Mouse (Mus musculus) liver, embryonic 12.5 days (tissue): ENCODE measurements around the gene Letmd1. TPM values are rescaled to one million over a fixed set of nuclear protein-coding genes. Genes with fewer than 3 reads are reported as not detected.
"Not testable (repeated sequence)": the region's sequence is repeated elsewhere in the genome, so short reads cannot be mapped to it uniquely, and the experiment has no call there.

Experiments used
- ATAC-seq: fragments of 200-750 bp; cut with Nextera tagmentation; 2 replicates; pipeline ENCODE4 v1.8.0; 2017; ENCODE audit warnings: moderate number of reproducible peaks, mild to moderate bottlenecking, moderate library complexity
- H3K27ac ChIP-seq: fragments of 300-500 bp; sonication (generic); 2 replicates; pipeline ENCODE4 v1.5.1; 2016; ENCODE audit warnings: mild to moderate bottlenecking
- H3K27me3 ChIP-seq: fragments of 300-500 bp; sonication (generic); replicated peaks from 2 replicates; pipeline ENCODE4 v1.6.1; 2016; ENCODE audit warnings: mild to moderate bottlenecking, moderate library complexity
- H3K36me3 ChIP-seq: fragments of 300-500 bp; sonication (generic); 2 replicates; pipeline ENCODE4 v1.6.1; 2016; ENCODE audit warnings: mild to moderate bottlenecking, moderate library complexity
- H3K4me1 ChIP-seq: fragments of 300-500 bp; sonication (generic); 2 replicates; pipeline ENCODE4 v1.6.1; 2016
- H3K4me2 ChIP-seq: fragments of 300-500 bp; sonication (generic); 2 replicates; pipeline ENCODE4 v1.6.1; 2016; ENCODE audit warnings: mild to moderate bottlenecking, moderate library complexity
- H3K4me3 ChIP-seq: fragments of 300-500 bp; sonication (generic); 2 replicates; pipeline ENCODE4 v1.5.1; 2016; ENCODE audit warnings: mild to moderate bottlenecking, moderate library complexity
- H3K9ac ChIP-seq: fragments of 300-500 bp; sonication (generic); 2 replicates; pipeline ENCODE4 v1.6.1; 2016; ENCODE audit warnings: mild to moderate bottlenecking, moderate library complexity
- H3K9me3 ChIP-seq: fragments of 300-500 bp; sonication (generic); replicated peaks from 2 replicates; pipeline ENCODE4 v1.6.1; 2016; ENCODE audit warnings: mild to moderate bottlenecking, moderate library complexity
- WGBS: fragments of 180-500 bp; shearing (Covaris S2); methylation state at CpG from one replicate; pipeline ENCODE4 v1.1.7; 2016; ENCODE audit not compliant: insufficient replicate concordance; 5-methylcytosine and 5-hydroxymethylcytosine counted together
- polyA plus RNA-seq: library from polyadenylated mRNA; unstranded; fragments of >200 nt; fragmentation: Nextera tagmentation; extraction: Ambion mirVana; gene quantifications from 2 replicates; pipeline ENCODE4 v1.2.1, GENCODE M21; 2016

Letmd1 gene
- polyA plus RNA-seq = 18.5 and 20.0 TPM in 2 replicates

DNA sequence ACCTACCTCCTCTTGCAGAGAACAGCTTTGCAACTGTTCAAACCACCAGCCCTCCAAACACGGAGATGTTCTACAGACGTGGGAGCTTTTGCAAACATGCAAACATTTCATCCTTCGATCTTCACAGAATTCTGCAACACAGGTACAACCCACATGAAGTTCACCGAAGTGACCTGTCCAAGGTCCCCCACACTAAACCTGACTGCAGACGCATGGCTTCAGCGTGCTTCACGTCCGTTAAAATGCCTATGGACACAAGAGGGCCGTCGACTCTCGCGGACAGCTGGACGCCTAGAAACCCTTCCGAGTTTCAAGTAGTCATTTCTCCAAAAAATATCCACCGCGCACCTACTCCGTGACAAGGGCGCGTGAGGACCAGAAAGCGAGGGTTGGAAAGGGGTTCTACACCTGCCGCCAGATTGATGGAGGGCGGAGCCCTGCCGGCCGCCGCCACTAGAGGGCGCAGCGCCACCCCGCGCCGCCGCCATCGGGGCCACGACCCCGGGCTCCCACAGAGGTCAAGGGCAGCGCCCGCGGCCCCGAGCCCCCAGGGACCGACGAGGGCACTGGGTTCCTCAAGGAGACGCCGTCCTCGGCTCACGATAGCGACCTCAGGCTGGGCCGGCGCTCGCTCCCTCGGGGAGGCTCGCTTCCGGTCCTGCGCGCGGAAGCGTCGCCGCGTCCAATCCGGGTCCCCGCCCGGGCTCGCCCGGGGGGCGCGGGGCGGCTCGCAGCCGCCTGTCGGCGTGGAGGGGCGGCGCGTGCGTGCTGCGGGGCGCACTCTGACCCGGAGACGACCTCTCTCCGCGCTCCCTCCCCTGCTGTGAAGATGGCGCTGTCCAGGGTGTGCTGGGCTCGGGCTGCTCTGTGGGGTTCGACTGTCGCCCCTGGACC is at the start of gene Letmd1:
Gene Letmd1, plus strand, starts transcription at position 729 of the 894 bp plus-strand sequence.
- peak; percentile 89 for ATAC-seq
- Histone ChIP-seq H3K4me3 (peak within 1 kb of the TSS; percentile 87), H3K27ac (peak within 1 kb of the TSS; percentile 83), H3K9me3 (no peaks in the 10 kb centered on the region), H3K9ac (peak within 1 kb of the TSS; percentile 81), H3K36me3 (peaks cover 28% of the 10 kb centered on the region), H3K27me3 (no peaks in the 10 kb centered on the region), H3K4me1 (peaks cover 29% of the 10 kb centered on the region), H3K4me2 (peak within 1 kb of the TSS; percentile 91)
- 1% methylated on average over 77 of the region's 84 CpGs for WGBS

DNA sequence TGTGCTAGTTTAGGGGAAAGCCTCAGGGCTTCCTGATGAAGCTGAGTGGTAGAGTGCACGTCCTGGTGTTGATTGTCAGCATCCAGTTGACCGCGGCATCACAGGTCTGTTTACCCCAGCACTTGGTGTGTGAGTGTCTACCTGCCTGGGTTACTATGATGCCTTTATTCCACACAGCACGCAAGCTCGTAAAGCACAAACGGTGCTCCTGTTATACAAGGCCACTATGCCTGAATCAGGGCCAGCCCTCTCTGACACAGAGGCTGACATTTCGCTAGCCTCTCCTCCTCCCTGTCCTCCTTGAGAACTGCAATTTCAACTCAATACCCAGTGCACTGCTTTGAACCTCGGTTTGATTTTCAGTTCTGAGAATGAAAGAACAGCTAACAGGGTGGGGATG is 49.5 kb upstream of the Letmd1 start:
- H3K27ac ChIP-seq = peak overlapping the region; percentile 99
- peak overlapping the region; percentile 97 for H3K4me3 ChIP-seq

DNA sequence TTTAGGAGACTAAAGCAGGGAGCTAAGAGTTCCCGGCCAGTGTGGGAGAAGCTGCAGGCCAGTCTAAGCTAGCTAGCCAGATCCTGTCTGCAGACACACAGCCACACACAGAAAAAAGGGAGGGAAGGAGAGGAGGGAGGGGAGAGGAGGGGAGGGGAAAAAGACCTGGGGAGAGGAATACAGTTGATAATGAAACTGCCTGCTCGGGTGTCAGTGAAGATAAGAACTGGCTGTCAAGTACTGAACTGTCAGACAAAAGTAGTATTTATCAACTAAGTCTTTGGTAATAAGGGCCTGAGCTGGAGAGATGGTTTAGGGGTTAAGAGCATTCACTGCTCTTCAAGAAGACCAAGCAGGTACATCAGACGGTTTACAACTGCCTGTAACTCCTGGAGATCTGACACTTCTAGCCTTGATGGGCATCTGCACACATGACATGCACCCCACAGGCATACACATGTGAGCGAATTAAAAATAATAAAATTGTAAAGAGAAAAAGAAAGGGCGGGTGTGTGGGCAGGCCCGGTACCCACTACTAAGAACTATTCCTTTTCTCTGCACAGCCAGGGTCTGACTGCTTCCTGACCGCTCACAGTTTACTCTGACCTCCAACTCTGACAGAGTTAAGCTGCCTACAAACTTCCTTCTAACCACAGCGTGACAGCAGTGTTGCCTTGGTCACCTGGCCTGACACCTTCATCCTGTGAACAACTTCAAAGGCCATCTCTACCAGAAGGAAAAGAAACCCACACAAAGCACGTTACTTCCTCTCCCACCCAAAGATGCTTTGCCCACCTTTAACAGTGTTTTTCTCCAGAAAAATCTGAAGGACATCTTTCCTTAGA is 48.7 kb upstream of the Letmd1 start:
- Histone ChIP-seq H3K9me3 (no peaks in the 10 kb centered on the region), H3K27me3 (peaks cover 15% of the 10 kb centered on the region), H3K36me3 (peaks cover 31% of the 10 kb centered on the region), H3K4me3 (peak overlapping the region; percentile 97), H3K9ac (peak overlapping the region; percentile 99), H3K4me1 (peaks cover 83% of the 10 kb centered on the region), H3K27ac (peak overlapping the region; percentile 99), H3K4me2 (peak overlapping the region; percentile 98)
- peak; percentile 84 for ATAC-seq
- WGBS = 18% methylated on average over 9 of the region's 9 CpGs

More for the DNA sequence above, 49.5 kb upstream of the Letmd1 start:
- Histone ChIP-seq H3K4me2 (peak overlapping the region; percentile 98), H3K4me1 (peaks cover 86% of the 10 kb centered on the region), H3K9ac (peak overlapping the region; percentile 99), H3K9me3 (no peaks in the 10 kb centered on the region), H3K36me3 (peaks cover 34% of the 10 kb centered on the region), H3K27me3 (peaks cover 7% of the 10 kb centered on the region)
- ATAC-seq = peak; percentile 1
- WGBS = 48% methylated on average over 8 of the region's 8 CpGs

DNA sequence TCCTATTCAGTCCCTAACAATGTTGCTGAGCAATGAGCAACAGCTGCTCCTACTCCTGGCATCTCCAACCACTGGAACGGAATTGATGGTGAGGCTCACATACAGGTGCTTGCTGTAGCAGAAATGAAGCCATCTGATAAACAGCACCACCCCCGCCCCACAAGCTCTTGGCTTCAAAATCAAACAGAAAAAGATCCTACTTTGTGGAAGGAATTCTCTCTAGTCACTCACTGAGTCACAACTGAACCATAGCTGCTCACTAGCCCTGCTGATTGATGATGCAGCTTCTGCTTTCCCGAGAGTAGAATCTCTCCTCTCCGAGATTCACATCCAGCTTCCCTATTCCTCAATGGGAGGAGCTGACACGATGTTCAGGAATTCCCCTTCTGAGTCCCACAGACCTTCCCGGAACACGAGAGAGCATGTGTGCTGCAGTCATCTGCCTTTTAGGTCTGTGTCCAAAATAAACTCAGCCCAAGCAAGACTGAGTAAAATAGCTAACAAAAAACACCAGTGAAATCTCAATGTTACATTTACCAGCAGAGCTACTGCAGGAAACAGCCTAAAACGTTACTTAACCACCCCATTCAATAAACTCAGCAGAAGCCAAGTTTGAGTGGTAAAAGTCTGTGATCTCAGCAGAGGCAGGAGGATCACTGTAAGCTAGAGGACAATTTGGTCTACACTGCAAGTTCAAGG is 47.6 kb upstream of the Letmd1 start:
- H3K9ac ChIP-seq = peak overlapping the region; percentile 99
- peak overlapping the region; percentile 97 for H3K4me3 ChIP-seq
- ATAC-seq = no peak
- peak overlapping the region; percentile 99 for H3K27ac ChIP-seq
- H3K27me3 ChIP-seq = peaks cover 26% of the 10 kb centered on the region
- H3K4me1 ChIP-seq = peaks cover 73% of the 10 kb centered on the region
- peaks cover 20% of the 10 kb centered on the region for H3K36me3 ChIP-seq
- H3K9me3 ChIP-seq = no peaks in the 10 kb centered on the region
- WGBS = 13% methylated on average over 8 of the region's 8 CpGs
- peak overlapping the region; percentile 98 for H3K4me2 ChIP-seq

DNA sequence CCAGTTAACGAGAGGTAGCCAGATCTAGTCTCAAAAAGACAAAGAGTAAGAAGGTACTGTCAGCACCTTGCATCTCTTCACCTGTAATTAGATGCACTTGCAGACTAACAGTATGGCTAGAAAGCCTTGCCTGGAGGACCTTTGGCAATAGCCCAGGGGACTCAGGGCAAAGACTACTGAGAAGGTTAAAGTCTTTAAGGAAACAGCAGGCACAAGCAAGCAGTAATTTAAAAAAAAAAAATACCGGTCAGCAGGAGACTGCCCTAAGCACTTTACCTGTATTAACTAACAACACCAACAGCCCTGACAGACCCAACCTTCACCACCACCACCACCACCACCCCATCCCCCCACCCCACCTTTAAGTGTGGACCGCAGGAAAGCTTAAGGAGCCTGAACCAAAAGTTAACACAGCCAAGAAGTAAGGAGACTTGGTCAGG is 47.0 kb upstream of the Letmd1 start, which contains the start of gene Gm5475:
Gene Gm5475, plus strand, starts transcription at position 390 of the 440 bp plus-strand sequence.
- H3K4me1 ChIP-seq = peaks cover 67% of the 10 kb centered on the region
- H3K9ac ChIP-seq = peak within 1 kb of the TSS; percentile 99
- not testable (repeated sequence) for ATAC-seq, H3K9me3 ChIP-seq
- peaks cover 31% of the 10 kb centered on the region for H3K27me3 ChIP-seq
- WGBS = 16% methylated on average over 3 of the region's 3 CpGs
- peak within 1 kb of the TSS; percentile 98 for H3K4me2 ChIP-seq
- H3K36me3 ChIP-seq = peaks cover 14% of the 10 kb centered on the region
- H3K27ac ChIP-seq = peak within 1 kb of the TSS; percentile 99
- H3K4me3 ChIP-seq = peak within 1 kb of the TSS; percentile 97

DNA sequence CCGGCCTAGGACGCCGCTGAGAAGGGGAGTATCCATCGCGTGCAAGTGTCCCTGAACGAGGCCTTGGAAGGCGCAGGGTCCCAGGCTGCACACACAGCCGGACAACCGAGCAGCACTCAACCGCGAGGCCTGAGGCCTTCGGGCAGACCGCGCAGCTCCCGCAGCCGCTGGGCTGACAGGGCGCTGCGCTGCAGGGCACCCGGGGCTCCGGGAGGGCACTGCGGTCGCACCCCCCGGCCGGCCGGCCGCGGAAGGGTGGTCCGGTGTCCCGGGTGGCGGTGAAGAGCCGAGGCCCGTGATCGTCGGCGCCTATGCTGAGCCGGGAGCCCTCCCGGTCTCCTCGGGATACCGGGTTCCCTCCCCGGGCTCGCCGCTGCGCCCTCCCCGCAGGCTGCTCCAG is 46.3 kb upstream of the Letmd1 start:
- peaks cover 38% of the 10 kb centered on the region for H3K27me3 ChIP-seq
- peak overlapping the region; percentile 99 for H3K9ac ChIP-seq
- H3K4me1 ChIP-seq = peaks cover 60% of the 10 kb centered on the region
- no peaks in the 10 kb centered on the region for H3K9me3 ChIP-seq
- H3K27ac ChIP-seq = peak overlapping the region; percentile 99
- peak overlapping the region; percentile 98 for H3K4me2 ChIP-seq
- WGBS = under 1% methylated on average over 44 of the region's 44 CpGs
- peaks cover 7% of the 10 kb centered on the region for H3K36me3 ChIP-seq
- peak; percentile 28 for ATAC-seq
- H3K4me3 ChIP-seq = peak overlapping the region; percentile 97

- 1% methylated on average over 65 of the region's 65 CpGs for WGBS
- peak; percentile 89 for ATAC-seq
- Histone ChIP-seq H3K9ac (peak overlapping the region; percentile 99), H3K4me3 (peak overlapping the region; percentile 97), H3K27me3 (peaks cover 38% of the 10 kb centered on the region), H3K9me3 (no peaks in the 10 kb centered on the region), H3K36me3 (peaks cover under 1% of the 10 kb centered on the region), H3K4me1 (peaks cover 53% of the 10 kb centered on the region), H3K27ac (peak overlapping the region; percentile 99), H3K4me2 (peak overlapping the region; percentile 98)
These were observed 45.6 kb upstream of the Letmd1 start for GRCm38 (mm10) chr15:100422899-100423860.

DNA sequence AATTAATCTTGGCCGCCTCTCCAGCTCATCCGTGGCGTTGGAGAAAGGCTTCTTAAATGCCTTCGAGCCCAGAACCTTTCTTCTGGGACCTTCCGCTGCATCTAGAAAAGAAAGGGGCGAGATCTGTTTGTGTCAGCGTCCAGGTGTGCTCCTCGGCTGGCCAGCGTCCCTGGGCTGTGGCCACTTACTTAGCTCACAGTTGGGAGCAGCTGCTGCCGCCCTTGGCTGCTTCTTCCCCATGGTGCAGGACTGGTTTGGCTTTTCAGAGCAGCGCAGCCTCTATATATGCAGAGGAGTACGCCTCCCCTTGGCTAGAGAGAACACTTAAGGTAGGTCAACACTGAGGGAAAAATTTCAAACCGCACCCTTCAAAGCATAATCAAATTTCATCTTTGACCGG is 44.9 kb upstream of the Letmd1 start:
- ATAC-seq = no peak
- Histone ChIP-seq H3K9me3 (no peaks in the 10 kb centered on the region), H3K9ac (peak overlapping the region; percentile 99), H3K4me3 (peak overlapping the region; percentile 97), H3K27ac (no peak overlapping the region), H3K4me2 (peak overlapping the region; percentile 98), H3K36me3 (no peaks in the 10 kb centered on the region), H3K4me1 (peaks cover 45% of the 10 kb centered on the region), H3K27me3 (peaks cover 38% of the 10 kb centered on the region)
- 5% methylated on average over 14 of the region's 14 CpGs for WGBS

DNA sequence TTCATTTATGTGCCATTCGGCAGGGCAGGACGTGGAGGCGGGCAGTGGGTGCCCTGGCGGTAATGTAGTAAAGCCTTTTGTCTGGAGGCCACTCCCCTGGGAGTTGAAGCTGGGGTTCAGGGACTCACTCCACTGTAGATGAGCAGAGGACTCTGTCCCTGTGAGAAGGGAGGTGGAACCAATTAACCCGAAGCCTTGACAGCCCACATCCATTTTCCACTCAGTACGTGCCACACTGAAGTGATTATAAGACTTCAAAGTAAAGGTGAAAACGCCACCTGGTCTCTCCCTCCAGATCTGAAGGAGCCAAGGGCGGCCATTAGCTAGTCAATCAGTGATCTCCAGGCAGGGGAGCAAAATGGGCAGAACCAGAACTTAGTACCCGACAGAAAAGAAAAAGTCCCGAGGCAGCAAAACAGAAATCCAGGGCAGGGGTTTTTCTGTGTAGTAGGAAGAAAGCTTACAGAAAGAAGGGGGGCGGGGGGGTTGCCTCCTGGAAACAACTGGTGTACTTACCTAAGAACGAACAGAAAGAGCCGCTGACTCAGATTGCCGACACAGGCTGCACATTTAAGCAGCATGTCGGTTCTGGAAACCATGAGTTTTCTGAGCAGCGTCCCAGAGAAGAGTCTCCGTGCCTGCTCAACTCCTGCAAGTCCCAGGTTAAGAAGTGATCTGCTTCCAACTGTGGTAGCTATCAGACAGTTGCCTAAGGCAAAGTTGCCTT is 44.3 kb upstream of the Letmd1 start, which contains the start of gene Slc11a2:
Gene Slc11a2, minus strand, starts transcription at position 677 of the 727 bp plus-strand sequence.
- peak within 1 kb of the TSS; percentile 98 for H3K4me2 ChIP-seq
- H3K27me3 ChIP-seq = peaks cover 38% of the 10 kb centered on the region
- no peak for ATAC-seq
- H3K27ac ChIP-seq = no peak within 1 kb of the TSS
- peaks cover 39% of the 10 kb centered on the region for H3K4me1 ChIP-seq
- peak within 1 kb of the TSS; percentile 99 for H3K9ac ChIP-seq
- peak within 1 kb of the TSS; percentile 97 for H3K4me3 ChIP-seq
- WGBS = 30% methylated on average over 17 of the region's 17 CpGs
- H3K36me3 ChIP-seq = no peaks in the 10 kb centered on the region
- H3K9me3 ChIP-seq = no peaks in the 10 kb centered on the region
